Mouse (Mus musculus): ENCODE data around the gene Fabp2.

DNA sequence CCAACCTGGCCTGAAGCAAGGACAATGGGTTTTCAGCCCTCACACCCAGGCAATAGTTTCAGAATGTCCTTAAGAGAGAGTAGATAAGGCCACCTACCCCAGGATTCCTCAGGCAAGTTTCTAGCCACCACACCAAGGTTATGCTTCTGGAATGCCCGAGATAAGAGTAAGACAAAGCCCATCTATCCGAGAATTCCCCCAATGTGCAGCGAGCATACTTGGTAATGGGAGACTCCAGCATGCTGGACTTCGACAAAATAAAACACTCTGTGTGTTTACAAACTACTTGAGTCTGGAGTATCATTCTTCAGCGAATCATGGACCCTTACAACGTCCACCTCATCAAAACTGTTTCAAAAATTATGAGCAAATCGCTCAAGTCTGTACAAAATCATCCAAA lies 28.3 kb downstream of the Fabp2 start:
- TF ChIP-seq CTCF (IDR thresholded peaks at IDR 0.05; ENCODE audit: borderline replicate concordance, extremely low read depth, insufficient read depth, insufficient read length) = no peak
- TF ChIP-seq POLR2A (IDR thresholded peaks at IDR 0.05; ENCODE audit: borderline replicate concordance, extremely low read depth, insufficient read depth, insufficient read length, poor library complexity, severe bottlenecking) = no peak

Measured in brain, embryonic 14.5 days (tissue).